In genomic region chr2:11604053-11604452, GRCm38 (mm10) we compare ENCODE assay signal across 8 mouse cellular contexts. TPM values are rescaled to one million over a fixed set of nuclear protein-coding genes. Genes with fewer than 3 reads are reported as not detected.
DNase-seq lines count a peak whose midpoint lies in the region; ATAC-seq lines count a peak whose summit lies in the region.

TSS of gene Rbm17 (minus strand) at chr2:11604153.

- ATAC-seq in kidney, embryonic 16.5 days (ENCODE audit: low FRiP score, low TSS enrichment): no peak
- no peak for ATAC-seq in intestine, embryonic 14.5 days (replicated peaks; ENCODE audit: low FRiP score, low TSS enrichment, low read depth)
- ATAC-seq in megakaryocyte progenitor cell, adult 5-6 weeks (replicated peaks; ENCODE audit: poor library complexity): no peak

- WGBS in kidney, embryonic 16.5 days: 76% methylated on average over 5 of the region's 5 CpGs
- 84% methylated on average over 5 of the region's 5 CpGs for WGBS in intestine, embryonic 14.5 days

- peaks cover 14% of the 10 kb centered on the region for H3K36me3 ChIP-seq in kidney, embryonic 16.5 days (ENCODE audit: insufficient read depth, low read length)
- H3K36me3 ChIP-seq in intestine, embryonic 14.5 days (ENCODE audit: control insufficient read depth, insufficient read depth, low read length): peaks cover 14% of the 10 kb centered on the region

- peak within 1 kb of the TSS; percentile 96 for H3K4me3 ChIP-seq in kidney, embryonic 16.5 days (ENCODE audit: low read length)
- peak within 1 kb of the TSS; percentile 93 for H3K4me3 ChIP-seq in intestine, embryonic 14.5 days (ENCODE audit: low read depth, low read length)

- H3K27me3 ChIP-seq in kidney, embryonic 16.5 days (ENCODE audit: insufficient read depth, low read length): no peaks in the 10 kb centered on the region
- H3K27me3 ChIP-seq in intestine, embryonic 14.5 days (replicated peaks; ENCODE audit: control insufficient read depth, insufficient read depth, low read length): no peaks in the 10 kb centered on the region

- H3K4me2 ChIP-seq in kidney, embryonic 16.5 days (replicated peaks; ENCODE audit: low read depth, low read length): peak within 1 kb of the TSS; percentile 69; the same call in 1 of the 2 replicates
- peak within 1 kb of the TSS; percentile 85; the same call in 1 of the 2 replicates for H3K4me2 ChIP-seq in intestine, embryonic 14.5 days (ENCODE audit: low read length)

- peak within 1 kb of the TSS; percentile 58 for H3K27ac ChIP-seq in kidney, embryonic 16.5 days (ENCODE audit: low read length)
- H3K27ac ChIP-seq in intestine, embryonic 14.5 days (ENCODE audit: low read depth): peak within 1 kb of the TSS; percentile 70

- H3K9ac ChIP-seq in kidney, embryonic 16.5 days (replicated peaks; ENCODE audit: low read length): peak within 1 kb of the TSS; percentile 97
- peak within 1 kb of the TSS; percentile 96 for H3K9ac ChIP-seq in intestine, embryonic 14.5 days (ENCODE audit: low read length)

- peaks cover 12% of the 10 kb centered on the region for H3K4me1 ChIP-seq in kidney, embryonic 16.5 days (ENCODE audit: insufficient read depth, low read length)
- peaks cover 9% of the 10 kb centered on the region for H3K4me1 ChIP-seq in intestine, embryonic 14.5 days (replicated peaks; ENCODE audit: control insufficient read depth, insufficient read depth, low read length)

- DNase-seq in kidney, postnatal 10 days: no peak
- DNase-seq in adrenal gland, postnatal 4 days (ENCODE audit: low spot score in 2 of 2): no peak
- DNase-seq in gastrocnemius, postnatal 36 days: no peak
- no peak for DNase-seq in intestine, embryonic 14.5 days (ENCODE audit: low spot score)
- no peak for DNase-seq in right cerebral cortex, adult 2 months (ENCODE audit: low spot score in 2 of 2)
- no peak for DNase-seq in spleen, postnatal 14 days (ENCODE audit: low spot score in 2 of 2)

- intact Hi-C loops in gastrocnemius, postnatal 36 days (cut with DNase I): no loop called here

- no peaks in the 10 kb centered on the region for H3K9me3 ChIP-seq in kidney, embryonic 16.5 days (ENCODE audit: low read length)
- H3K9me3 ChIP-seq in intestine, embryonic 14.5 days (ENCODE audit: control insufficient read depth, low read length): no peaks in the 10 kb centered on the region

RNA-seq across cellular contexts. Expression of gene Rbm17, which starts in this region (rescaled TPM):
- 147 and 152 TPM in 2 replicates for polyA plus RNA-seq in kidney, embryonic 16.5 days (2015; fragmentation: Nextera tagmentation; extraction: Ambion mirVana)
- total RNA-seq in adrenal gland, postnatal 4 days (2021): 100 to 1,000 TPM; 136 to 154 TPM
- total RNA-seq in gastrocnemius, postnatal 36 days (2021): 10 to 100 TPM; 45.3 to 53.5 TPM
- 148 and 157 TPM in 2 replicates for polyA plus RNA-seq in intestine, embryonic 14.5 days (2014; fragmentation: Nextera tagmentation; extraction: Ambion mirVana)
- total RNA-seq in megakaryocyte progenitor cell, adult 5-6 weeks (2015): 137 and 153 TPM in 2 replicates
- total RNA-seq in megakaryocyte progenitor cell, adult 5-6 weeks (2017): 129 and 175 TPM in 2 replicates
